Mouse (Mus musculus) thymus, adult 2 months (tissue): Measurements from ENCODE around the gene Birc6.

Experiments
- CTCF ChIP-seq: fragments of 200-500 bp; IDR thresholded peaks from 2 replicates; pipeline ENCODE4 v1.5.1; 2012; ENCODE audit warnings: mild to moderate bottlenecking, control low read depth, low read length, moderate library complexity, borderline replicate concordance; ENCODE audit not compliant: control insufficient read depth, poor library complexity, insufficient read depth; ENCODE audit errors: extremely low read depth
- POLR2A ChIP-seq: fragments of 200-500 bp; IDR thresholded peaks from 2 replicates; pipeline ENCODE4 v1.6.1; 2012; ENCODE audit warnings: mild to moderate bottlenecking, low read length, control low read depth, moderate library complexity; ENCODE audit not compliant: control insufficient read depth, poor library complexity, insufficient read depth; ENCODE audit errors: extremely low read depth

DNA sequence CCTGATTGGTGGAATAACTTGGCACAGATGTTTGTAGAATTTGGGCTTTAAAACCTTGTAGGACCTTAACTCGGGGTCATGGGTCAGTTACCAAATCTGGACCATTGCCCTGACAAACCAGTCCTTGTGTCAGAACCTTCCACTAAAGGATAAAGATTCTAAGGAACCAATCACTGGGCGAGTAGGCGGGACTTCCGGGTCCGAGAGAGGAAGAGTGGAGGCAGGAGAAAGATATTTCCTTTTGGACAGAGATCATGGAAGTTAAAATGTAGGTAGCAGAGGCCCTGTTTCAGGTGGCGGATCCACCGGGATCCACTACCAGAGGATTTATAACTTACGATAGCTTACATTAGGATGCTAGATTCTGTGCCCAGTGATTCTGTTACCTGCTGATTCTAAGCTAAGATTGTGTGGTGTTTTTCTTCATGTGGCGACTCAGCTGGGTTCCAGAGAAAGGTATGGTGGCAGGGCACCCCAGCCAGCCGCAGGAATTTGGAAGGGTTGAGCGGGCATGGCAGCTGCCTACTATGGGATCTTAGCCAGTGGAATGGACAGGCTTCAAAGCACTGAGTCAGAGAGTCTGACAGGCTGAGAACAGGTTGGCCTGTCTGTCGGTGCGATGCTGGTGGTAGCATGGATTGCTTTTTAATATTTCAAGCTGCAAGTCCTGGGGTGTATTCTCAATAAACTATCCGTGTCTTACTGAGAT lies 47.6 kb upstream of the Birc6 start:
- TF ChIP-seq CTCF (no peak), POLR2A (no peak)
